Mouse (Mus musculus): Measurements from ENCODE around the gene Lelp1.
A peak's percentile ranks its signal among the peaks of the same experiment; 100 is the strongest.

Lelp1 gene

DNA sequence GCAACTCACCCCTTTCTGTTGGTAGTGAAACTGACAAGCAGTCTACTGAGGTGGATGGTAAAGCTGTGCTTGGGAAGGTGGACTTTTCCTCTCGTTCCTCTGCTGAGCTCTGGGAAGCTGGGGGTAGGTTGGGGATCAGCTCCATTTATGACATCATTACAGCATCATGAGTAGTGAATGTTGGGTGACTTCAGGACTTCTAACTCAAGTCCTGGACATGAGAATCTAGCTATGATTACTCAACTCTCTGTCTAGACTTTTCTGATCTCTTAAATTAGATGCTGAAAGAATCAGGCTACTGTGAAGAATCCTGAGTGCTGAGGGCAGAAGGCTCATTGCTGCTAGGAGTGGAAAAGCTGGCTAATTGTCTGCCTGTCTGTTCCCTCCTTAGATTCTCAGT is at the start of gene Lelp1:
Gene Lelp1 (minus strand): TSS at position 101 of the 400 bp plus-strand sequence.
- DNase-seq (ENCODE audit: low spot score in 2 of 2), result no peak

DNA sequence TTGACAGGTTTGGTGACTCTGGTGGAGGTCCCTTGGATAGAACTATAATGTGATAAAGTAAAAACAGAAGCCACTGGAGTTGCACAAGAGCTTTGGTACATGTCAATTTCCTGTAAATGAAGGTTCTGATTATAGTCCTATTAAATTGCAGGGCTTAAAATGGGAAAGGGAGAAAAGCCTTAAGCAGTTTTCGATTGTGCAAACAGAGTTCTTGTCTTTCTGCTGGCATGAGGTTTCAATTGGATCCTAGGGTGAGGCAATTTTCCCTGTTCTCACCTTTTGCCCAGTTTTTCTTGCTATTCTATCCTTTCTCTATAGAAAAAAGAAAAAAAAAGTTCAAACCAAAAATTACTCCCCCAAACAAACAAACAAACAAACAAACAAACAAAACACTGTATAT is 34.3 kb upstream of the Lelp1 start:
- no peak for DNase-seq (ENCODE audit: low spot score in 2 of 2)

- DNase-seq (ENCODE audit: low spot score in 2 of 2), result no peak
Observed at GRCm38 (mm10) chr3:92169847-92170246, 27.3 kb upstream of the Lelp1 start.

GRCm38 (mm10) chr3:92153322-92153721 is 10.8 kb upstream of the Lelp1 start:
- DNase-seq (ENCODE audit: low spot score in 2 of 2), result peak in 1 of 2 experiments; percentile 50

- DNase-seq (ENCODE audit: low spot score in 2 of 2), result peak; percentile 9 to 51
Observed at GRCm38 (mm10) chr3:92150631-92151277, 8.2 kb upstream of the Lelp1 start.

- no peak for DNase-seq (ENCODE audit: low spot score in 2 of 2)
Observed at GRCm38 (mm10) chr3:92147913-92148312, 5.4 kb upstream of the Lelp1 start.

DNA sequence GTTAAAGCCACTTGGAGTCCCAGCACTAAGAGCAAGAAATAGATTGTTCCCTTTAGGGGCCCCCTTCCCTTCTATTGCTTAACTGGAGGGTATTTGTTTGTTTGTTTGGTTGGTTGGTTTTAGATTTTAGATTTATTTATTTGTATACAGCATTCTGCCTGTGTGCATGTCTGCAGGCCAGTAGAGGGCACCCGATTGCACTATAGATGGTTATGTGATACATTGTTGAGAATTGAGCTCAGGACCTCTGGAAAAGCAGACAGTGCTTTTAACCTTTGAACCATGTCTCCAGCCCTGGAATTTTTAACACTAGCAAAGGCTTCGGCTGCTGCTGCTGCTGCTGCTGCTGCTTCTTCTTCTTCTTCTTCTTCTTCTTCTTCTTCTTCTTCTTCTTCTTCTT is 4.9 kb upstream of the Lelp1 start:
- DNase-seq (ENCODE audit: low spot score in 2 of 2), result no peak

DNA sequence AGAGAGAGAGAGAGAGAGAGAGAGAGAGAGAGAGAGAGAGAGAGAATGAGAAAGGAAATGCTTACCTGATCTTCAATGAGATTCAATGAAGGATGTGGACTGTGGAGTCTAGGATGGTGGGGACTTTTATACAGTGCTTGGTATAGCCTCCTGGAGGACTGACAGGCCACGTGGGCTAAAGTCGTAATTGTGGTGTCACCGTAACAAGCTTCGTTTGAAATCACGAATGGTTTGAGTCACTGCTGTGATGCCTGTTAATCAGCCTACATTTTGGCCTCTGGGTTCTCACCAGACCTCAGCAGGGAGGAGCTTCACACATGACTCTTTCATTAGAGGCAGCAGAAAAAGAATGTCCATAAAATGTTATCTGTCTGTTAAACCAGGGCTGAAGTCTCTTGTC is 18.7 kb downstream of the Lelp1 start, which contains the start of gene Prr9:
Gene Prr9 (minus strand): TSS at position 101 of the 400 bp plus-strand sequence.
- DNase-seq (ENCODE audit: low spot score in 2 of 2), result no peak

DNA sequence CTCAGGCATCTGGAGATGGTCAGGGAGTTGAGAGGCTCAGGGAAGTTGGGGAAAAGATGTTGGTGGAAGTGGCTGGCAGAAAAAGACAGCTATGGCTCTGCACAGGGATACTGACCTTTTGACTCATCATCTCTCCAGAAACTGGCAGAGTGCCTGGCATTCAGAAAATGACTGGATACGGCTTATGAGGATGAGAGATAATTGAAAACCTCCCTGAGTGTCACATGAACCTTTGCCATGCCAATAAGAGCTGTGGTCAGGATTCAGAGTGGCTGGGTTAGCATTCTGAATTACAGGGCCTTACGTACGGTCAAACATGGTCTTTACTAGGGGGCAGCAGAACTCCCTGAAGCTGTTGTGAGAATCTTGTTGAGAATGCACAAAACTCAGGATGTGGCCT is 21.6 kb downstream of the Lelp1 start:
- no peak for DNase-seq (ENCODE audit: low spot score in 2 of 2)

DNA sequence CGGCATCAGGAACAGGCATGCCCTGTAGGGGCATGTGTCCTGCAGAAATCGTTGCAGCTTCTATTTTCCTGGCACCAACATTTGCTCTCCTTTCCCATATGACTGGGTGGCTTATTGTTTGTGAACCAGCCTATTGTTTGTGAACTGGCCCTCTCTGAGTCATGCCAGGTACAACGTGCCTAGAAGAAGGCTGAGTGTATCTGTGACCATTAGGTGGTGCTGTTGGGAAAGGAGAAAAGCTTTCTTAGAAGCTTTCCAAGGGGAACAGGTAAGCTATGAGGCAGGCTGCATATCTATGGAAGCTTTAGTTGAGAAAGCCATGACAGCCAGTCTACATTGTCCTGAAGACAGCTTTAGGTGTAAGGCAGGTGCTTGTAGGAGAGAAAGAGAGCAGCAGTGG is 24.6 kb downstream of the Lelp1 start:
- DNase-seq (ENCODE audit: low spot score in 2 of 2), result no peak

GRCm38 (mm10) chr3:92111526-92111925 is 31.0 kb downstream of the Lelp1 start:
- no peak for DNase-seq (ENCODE audit: low spot score in 2 of 2)

DNA sequence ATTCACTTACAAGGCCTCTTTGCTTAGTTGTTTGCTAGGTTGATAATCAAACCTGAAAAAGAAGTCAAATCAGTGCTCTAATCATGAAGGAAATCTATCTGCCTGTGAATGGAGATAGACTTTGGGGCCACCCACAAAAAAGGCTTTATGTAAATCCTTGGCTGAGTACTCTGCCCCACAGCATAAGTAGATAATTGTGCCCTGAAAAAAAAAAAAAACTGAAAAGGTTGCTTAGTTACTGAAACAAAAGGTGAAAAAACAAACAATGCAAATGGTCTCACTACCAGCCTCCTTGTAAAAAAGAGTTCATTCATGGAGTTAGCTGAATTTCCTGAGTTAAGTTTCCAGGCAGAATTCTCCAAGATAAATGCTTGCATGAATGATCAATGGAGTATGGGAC is 31.8 kb downstream of the Lelp1 start:
- no peak for DNase-seq (ENCODE audit: low spot score in 2 of 2)

DNA sequence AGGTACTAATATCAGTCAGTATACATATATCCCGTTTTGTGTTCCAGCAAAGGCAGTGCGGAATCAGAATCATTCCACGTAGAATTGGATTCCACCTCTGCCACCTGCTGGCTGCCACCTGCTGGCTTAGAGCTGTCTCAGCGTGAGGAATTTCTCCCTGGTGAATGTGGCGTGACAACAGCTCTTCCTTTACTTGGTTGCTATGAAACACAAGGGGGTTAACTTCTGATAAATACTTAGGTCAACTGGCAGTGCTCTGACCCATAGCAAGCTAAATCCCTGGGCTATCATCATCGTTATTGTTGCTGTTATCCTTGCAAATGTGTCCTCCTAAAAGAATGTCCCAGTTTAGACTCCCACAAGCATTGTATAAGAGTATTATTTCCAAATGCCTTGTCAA is 36.0 kb downstream of the Lelp1 start:
- peak in 1 of 2 experiments; percentile 8 for DNase-seq (ENCODE audit: low spot score in 2 of 2)
